8 mouse cellular contexts compared by ENCODE assay signal in the genomic region with DNA sequence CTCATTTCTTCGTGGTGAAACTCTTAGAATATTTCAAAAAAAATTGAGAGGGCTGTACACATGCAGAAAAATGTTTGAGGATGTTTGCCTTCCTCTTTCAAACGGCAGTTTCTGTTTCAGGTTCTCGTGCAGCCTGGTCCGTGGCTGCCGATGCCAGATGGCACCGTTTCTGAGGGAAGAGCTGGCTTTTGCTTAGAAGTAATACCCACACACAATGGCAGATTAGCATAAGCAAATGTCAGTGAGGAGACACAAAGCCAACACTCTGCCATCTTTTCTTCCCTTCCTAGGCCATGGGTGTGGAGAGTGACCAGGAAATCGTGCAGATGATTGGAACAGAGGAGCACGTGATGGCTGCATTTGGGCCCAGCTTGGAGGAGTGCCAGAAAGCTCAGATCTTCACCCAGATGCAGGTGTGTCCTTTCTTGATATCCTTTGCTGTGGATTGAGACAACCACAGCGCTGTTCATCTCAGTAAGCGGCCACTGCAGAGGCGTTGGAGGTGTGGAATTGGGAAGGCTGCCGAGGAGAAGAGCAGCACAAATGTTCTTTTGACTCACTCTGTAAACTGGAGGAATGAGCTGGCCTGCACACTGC. TPM values are rescaled to one million over a fixed set of nuclear protein-coding genes. Genes with fewer than 3 reads are reported as not detected.
DNase-seq lines count a peak whose midpoint lies in the region; ATAC-seq and TF ChIP-seq lines count a peak whose summit lies in the region.
"Had no signal": no experiment of that assay in that cellular context is flagged by ENCODE, and none has a peak within 500 bp of the region (broad histone marks: within the 10 kb centered on the region; RNA-seq: fewer than 3 reads in every experiment).

No protein-coding gene starts in this region.

- peak; percentile 60 for ATAC-seq in lung, postnatal 0 days

- TF ChIP-seq POLR2A in bone marrow macrophage, adult 2 months (IDR thresholded peaks at IDR 0.05; ENCODE audit: borderline replicate concordance, low read depth, low read length): no peak

- peak overlapping the region; percentile 34 for H3K4me3 ChIP-seq in bone marrow macrophage, adult 2 months (ENCODE audit: insufficient read depth, low read length)
- H3K4me3 ChIP-seq in lung, postnatal 0 days (ENCODE audit: low read depth, low read length): 0 out of 2 replicates have a peak overlapping the region, but pooled peaks have one; percentile 8
- H3K4me3 ChIP-seq: embryonic facial prominence, embryonic 12.5 days had no signal

- no peak overlapping the region for H3K9ac ChIP-seq in lung, postnatal 0 days (replicated peaks; ENCODE audit: low read depth)
- H3K9ac ChIP-seq: embryonic facial prominence, embryonic 12.5 days had no signal

- TF ChIP-seq CTCF in bone marrow macrophage, adult 2 months (IDR thresholded peaks at IDR 0.05; ENCODE audit: low read depth, low read length): no peak
- TF ChIP-seq CTCF in lung, postnatal 0 days (IDR thresholded peaks at IDR 0.05): no peak

- 50% methylated on average over 12 of the region's 12 CpGs for WGBS in lung, postnatal 0 days

- peak overlapping the region; percentile 83 for H3K27ac ChIP-seq in bone marrow macrophage, adult 2 months (ENCODE audit: insufficient read depth, low read depth, low read length)
- 0 out of 2 replicates have a peak overlapping the region, but pooled peaks have one; percentile 47 for H3K27ac ChIP-seq in lung, postnatal 0 days (ENCODE audit: low read length)
- H3K27ac ChIP-seq: embryonic facial prominence, embryonic 12.5 days had no signal

- TF ChIP-seq EP300 in lung, postnatal 0 days (IDR thresholded peaks at IDR 0.05): no peak

- H3K36me3 ChIP-seq in lung, postnatal 0 days (ENCODE audit: insufficient read depth, low read length): 0 out of 2 replicates have a peak, but pooled peaks cover 4% of the 10 kb centered on the region

- peak; percentile 39 for DNase-seq in ES-CJ7 (ENCODE audit: low read depth, low spot score)
- peak; percentile 62 for DNase-seq in induced T-regulatory cell, adult 2 months (ENCODE audit: low read depth)
- DNase-seq in lung, postnatal 0 days (ENCODE audit: low spot score): peak; percentile 36
- DNase-seq in right cerebral cortex, postnatal 10 days (ENCODE audit: low spot score in 2 of 2): peak; percentile 71 to 76
- no peak for DNase-seq in adrenal gland, postnatal 14 days
- DNase-seq in kidney, postnatal 4 days: no peak

- H3K4me1 ChIP-seq in bone marrow macrophage, adult 2 months (ENCODE audit: control insufficient read depth, insufficient read depth, low read length): peaks cover 42% of the 10 kb centered on the region
- 0 out of 2 replicates have a peak, but pooled peaks cover 4% of the 10 kb centered on the region for H3K4me1 ChIP-seq in lung, postnatal 0 days (ENCODE audit: insufficient read depth, low read depth, low read length)
- H3K4me1 ChIP-seq: embryonic facial prominence, embryonic 12.5 days had no signal

- H3K4me2 ChIP-seq in lung, postnatal 0 days (replicated peaks; ENCODE audit: low read depth, low read length): peak overlapping the region; percentile 14; the same call in 1 of the 2 replicates
- H3K4me2 ChIP-seq: embryonic facial prominence, embryonic 12.5 days had no signal

- no peaks in the 10 kb centered on the region for H3K27me3 ChIP-seq in lung, postnatal 0 days (replicated peaks; ENCODE audit: insufficient read depth, low read length)
- H3K27me3 ChIP-seq: embryonic facial prominence, embryonic 12.5 days had no signal

- no peaks in the 10 kb centered on the region for H3K9me3 ChIP-seq in lung, postnatal 0 days (ENCODE audit: low read length)
- H3K9me3 ChIP-seq: embryonic facial prominence, embryonic 12.5 days had no signal

RNA-seq across cellular contexts. Expression of gene Polr3b, which starts 24.5 kb away (rescaled TPM):
- polyA plus RNA-seq in bone marrow macrophage, adult 2 months (2012; ENCODE audit: insufficient read depth, insufficient read length, missing spikeins): 11.1 and 15.4 TPM in 2 replicates
- 6.2 and 7.8 TPM in 2 replicates for polyA plus RNA-seq in lung, postnatal 0 days (2015; fragmentation: Nextera tagmentation; extraction: Ambion mirVana)
- total RNA-seq in adrenal gland, postnatal 14 days (2021): 26.8 and 31.2 TPM in 2 replicates

Comparison
In these comparisons a context has a peak if more than half of its experiments do, and no peak if none do; other contexts are left out.
1. DNase-seq: peak in ES-CJ7 (single experiment), induced T-regulatory cell, adult 2 months (single experiment), lung, postnatal 0 days (single experiment) and right cerebral cortex, postnatal 10 days (2 of 2); none in adrenal gland, postnatal 14 days (single experiment) and kidney, postnatal 4 days (0 of 2).